Comparison of ENCODE assay signal across 8 mouse cellular contexts in genomic region chr10:4431746-4432122, GRCm38 (mm10). TPM values are rescaled to one million over a fixed set of nuclear protein-coding genes. Genes with fewer than 3 reads are reported as not detected.
DNase-seq lines count a peak whose midpoint lies in the region; ATAC-seq and TF ChIP-seq lines count a peak whose summit lies in the region.

No protein-coding gene starts in this region.

- DNase-seq in layer of hippocampus, adult 9-11 months, result peak; percentile 21
- no peak for DNase-seq in layer of hippocampus, postnatal 10 days (ENCODE audit: low spot score in 2 of 2)
- DNase-seq in midbrain, postnatal 0 days (ENCODE audit: low spot score), result no peak
- DNase-seq in gastrocnemius, adult 18-20 months (ENCODE audit: low spot score), result no peak
- DNase-seq in layer of hippocampus, adult 8-10 months (ENCODE audit: low spot score in 2 of 2), result no peak
- DNase-seq in left cerebral cortex, postnatal 4 days, result no peak

- TF ChIP-seq CTCF in cortical plate, adult 2 months (IDR thresholded peaks at IDR 0.05; ENCODE audit: extremely low read depth, insufficient read depth, low read length), result no peak
- no peak for TF ChIP-seq CTCF in midbrain, postnatal 0 days (IDR thresholded peaks at IDR 0.05)

- WGBS in hindbrain, embryonic 15.5 days, result 12% methylated on average over 5 of the region's 5 CpGs
- WGBS in midbrain, postnatal 0 days, result 12% methylated on average over 5 of the region's 5 CpGs

- no peaks in the 10 kb centered on the region for H3K9me3 ChIP-seq in hindbrain, embryonic 15.5 days
- H3K9me3 ChIP-seq in midbrain, postnatal 0 days (ENCODE audit: low read length), result no peaks in the 10 kb centered on the region

- peak overlapping the region; percentile 82 for H3K4me2 ChIP-seq in hindbrain, embryonic 15.5 days
- peak overlapping the region; percentile 81 for H3K4me2 ChIP-seq in midbrain, postnatal 0 days (ENCODE audit: low read depth, low read length, poor library complexity, severe bottlenecking)

- H3K4me1 ChIP-seq in cortical plate, adult 2 months (ENCODE audit: control insufficient read depth, insufficient read depth, low read length), result peaks cover 9% of the 10 kb centered on the region
- peaks cover 23% of the 10 kb centered on the region for H3K4me1 ChIP-seq in hindbrain, embryonic 15.5 days (replicated peaks)
- peaks cover 3% of the 10 kb centered on the region; the same call in 1 of the 2 replicates for H3K4me1 ChIP-seq in midbrain, postnatal 0 days (ENCODE audit: insufficient read depth, low read length)

- no peak for TF ChIP-seq POLR2A in cortical plate, adult 2 months (IDR thresholded peaks at IDR 0.05; ENCODE audit: extremely low read depth, insufficient read depth, low read length)

- peaks cover 3% of the 10 kb centered on the region; the same call in 1 of the 2 replicates for H3K36me3 ChIP-seq in hindbrain, embryonic 15.5 days
- peaks cover 6% of the 10 kb centered on the region; the same call in 1 of the 2 replicates for H3K36me3 ChIP-seq in midbrain, postnatal 0 days (ENCODE audit: insufficient read depth, low read length)

- H3K27ac ChIP-seq in cortical plate, adult 2 months (ENCODE audit: insufficient read depth, low read length), result peak overlapping the region; percentile 89
- H3K27ac ChIP-seq in hindbrain, embryonic 15.5 days (replicated peaks), result peak overlapping the region; percentile 75
- H3K27ac ChIP-seq in midbrain, postnatal 0 days (ENCODE audit: low read depth, low read length), result peak overlapping the region; percentile 74

- H3K9ac ChIP-seq in hindbrain, embryonic 15.5 days, result peak overlapping the region; percentile 63
- peak overlapping the region; percentile 75 for H3K9ac ChIP-seq in midbrain, postnatal 0 days (replicated peaks; ENCODE audit: low read length, poor library complexity, severe bottlenecking)

- no peaks in the 10 kb centered on the region for H3K27me3 ChIP-seq in hindbrain, embryonic 15.5 days
- no peaks in the 10 kb centered on the region for H3K27me3 ChIP-seq in midbrain, postnatal 0 days (ENCODE audit: insufficient read depth, low read length)

- intact Hi-C loops in left cerebral cortex, postnatal 4 days (cut with DNase I), result no loop called here

- peak; percentile 44 for ATAC-seq in hindbrain, embryonic 15.5 days (ENCODE audit: low FRiP score, low read depth)
- peak; percentile 41 for ATAC-seq in midbrain, postnatal 0 days (ENCODE audit: low FRiP score)

- peak overlapping the region; percentile 82 for H3K4me3 ChIP-seq in cortical plate, adult 2 months (ENCODE audit: insufficient read depth, low read length)
- peak overlapping the region; percentile 64 for H3K4me3 ChIP-seq in hindbrain, embryonic 15.5 days
- peak overlapping the region; percentile 60 for H3K4me3 ChIP-seq in midbrain, postnatal 0 days (ENCODE audit: low read depth, low read length)

RNA-seq across cellular contexts. Expression of gene Rmnd1, which starts 0.5 kb away (rescaled TPM):
- 10 to 100 TPM; 22.4 to 23.2 TPM for total RNA-seq in layer of hippocampus, postnatal 10 days (2021)
- 109 and 118 TPM in 2 replicates for polyA plus RNA-seq in cortical plate, adult 2 months (2012; rRNA removed)
- 47.0 and 49.1 TPM in 2 replicates for polyA plus RNA-seq in hindbrain, embryonic 15.5 days (2015; fragmentation: Nextera tagmentation; extraction: Ambion mirVana)
- 20.1 and 23.2 TPM in 2 replicates for total RNA-seq in midbrain, postnatal 0 days (2014; rRNA removed)
- 24.6 and 25.5 TPM in 2 replicates for polyA plus RNA-seq in midbrain, postnatal 0 days (2015; fragmentation: Nextera tagmentation; extraction: Ambion mirVana)
- 10 to 100 TPM; 32.3 to 35.2 TPM for total RNA-seq in gastrocnemius, adult 18-20 months (2021)
- 10 to 100 TPM; 32.4 to 45.3 (median 38.4) TPM for total RNA-seq in layer of hippocampus, adult 8-10 months (2022)
- total RNA-seq in left cerebral cortex, postnatal 4 days (2021), result 10 to 100 TPM; 25.2 to 29.7 TPM

RNA-seq across cellular contexts. Expression of gene Armt1, which starts 0.5 kb away (rescaled TPM):
- 10 to 100 TPM; 10.8 to 11.1 TPM for total RNA-seq in layer of hippocampus, postnatal 10 days (2021)
- 21.1 and 22.6 TPM in 2 replicates for polyA plus RNA-seq in cortical plate, adult 2 months (2012; rRNA removed)
- polyA plus RNA-seq in hindbrain, embryonic 15.5 days (2015; fragmentation: Nextera tagmentation; extraction: Ambion mirVana), result 10.3 and 10.8 TPM in 2 replicates
- total RNA-seq in midbrain, postnatal 0 days (2014; rRNA removed), result 12.8 and 16.5 TPM in 2 replicates
- polyA plus RNA-seq in midbrain, postnatal 0 days (2015; fragmentation: Nextera tagmentation; extraction: Ambion mirVana), result 5.7 TPM in 2 replicates
- total RNA-seq in gastrocnemius, adult 18-20 months (2021), result 10 to 100 TPM; 15.2 to 16.1 TPM
- total RNA-seq in layer of hippocampus, adult 8-10 months (2022), result 10 to 100 TPM; 17.8 to 28.3 (median 22.7) TPM
- 10 to 100 TPM in 1 of 2 experiments, 1 to 10 TPM in 1; 9.9 to 10.8 TPM for total RNA-seq in left cerebral cortex, postnatal 4 days (2021)

RNA-seq across cellular contexts. Expression of gene Zbtb2, which starts 43.8 kb away (rescaled TPM):
- 10 to 100 TPM; 10.8 to 12.0 TPM for total RNA-seq in layer of hippocampus, postnatal 10 days (2021)
- 7.8 and 7.9 TPM in 2 replicates for polyA plus RNA-seq in cortical plate, adult 2 months (2012; rRNA removed)
- polyA plus RNA-seq in hindbrain, embryonic 15.5 days (2015; fragmentation: Nextera tagmentation; extraction: Ambion mirVana), result 14.9 and 15.0 TPM in 2 replicates
- total RNA-seq in midbrain, postnatal 0 days (2014; rRNA removed), result 17.7 and 18.5 TPM in 2 replicates
- polyA plus RNA-seq in midbrain, postnatal 0 days (2015; fragmentation: Nextera tagmentation; extraction: Ambion mirVana), result 12.0 and 14.8 TPM in 2 replicates
- 1 to 10 TPM; 4.4 to 5.2 TPM for total RNA-seq in gastrocnemius, adult 18-20 months (2021)
- 10 to 100 TPM; 11.9 to 14.7 (median 13.0) TPM for total RNA-seq in layer of hippocampus, adult 8-10 months (2022)
- 10 to 100 TPM; 13.7 to 14.3 TPM for total RNA-seq in left cerebral cortex, postnatal 4 days (2021)

RNA-seq across cellular contexts. Expression of gene Ccdc170, which starts 50.6 kb away (rescaled TPM):
- total RNA-seq in layer of hippocampus, postnatal 10 days (2021), result under 1 TPM; 0.49 to 0.89 TPM
- 0.31 and 0.32 TPM in 2 replicates for polyA plus RNA-seq in cortical plate, adult 2 months (2012; rRNA removed)
- 0.24 and 0.32 TPM in 2 replicates for polyA plus RNA-seq in hindbrain, embryonic 15.5 days (2015; fragmentation: Nextera tagmentation; extraction: Ambion mirVana)
- total RNA-seq in midbrain, postnatal 0 days (2014; rRNA removed), result 0.52 and 1.5 TPM in 2 replicates
- 0.47 and 0.48 TPM in 2 replicates for polyA plus RNA-seq in midbrain, postnatal 0 days (2015; fragmentation: Nextera tagmentation; extraction: Ambion mirVana)
- total RNA-seq in gastrocnemius, adult 18-20 months (2021), result under 1 TPM; 0.50 to 0.84 TPM
- under 1 TPM; 0.59 to 0.94 (median 0.66) TPM for total RNA-seq in layer of hippocampus, adult 8-10 months (2022)
- total RNA-seq in left cerebral cortex, postnatal 4 days (2021), result under 1 TPM; 0.62 to 0.68 TPM
